8 mouse cellular contexts compared by ENCODE assay signal in the genomic region with DNA sequence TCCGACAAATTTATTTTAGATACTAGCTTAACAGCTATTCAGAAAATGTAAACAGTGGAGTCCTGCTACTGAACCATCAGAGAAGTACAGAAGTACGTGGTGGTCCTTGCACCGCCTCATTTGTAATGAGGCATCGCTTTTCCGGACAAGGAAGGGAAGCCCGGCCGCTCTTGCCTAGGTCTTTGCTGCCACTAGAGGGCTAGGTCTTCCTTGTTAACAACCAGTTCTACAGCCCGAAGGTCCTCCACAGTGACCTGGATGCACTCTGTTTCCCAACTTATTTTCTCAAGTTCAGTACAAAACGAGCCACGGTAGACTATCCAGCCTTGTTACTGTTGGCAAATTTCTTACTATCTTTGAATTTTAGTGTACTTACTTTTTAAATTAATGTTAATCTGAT. TPM values are rescaled to one million over a fixed set of nuclear protein-coding genes. Genes with fewer than 3 reads are reported as not detected.
DNase-seq lines count a peak whose midpoint lies in the region; ATAC-seq and TF ChIP-seq lines count a peak whose summit lies in the region.

No protein-coding gene starts in this region.

- no peaks in the 10 kb centered on the region for H3K27me3 ChIP-seq in kidney, embryonic 14.5 days (ENCODE audit: control insufficient read depth, insufficient read depth, low read length)
- no peaks in the 10 kb centered on the region for H3K27me3 ChIP-seq in intestine, embryonic 14.5 days (replicated peaks; ENCODE audit: control insufficient read depth, insufficient read depth, low read length)

- no peaks in the 10 kb centered on the region; the same call in 1 of the 2 replicates for H3K36me3 ChIP-seq in kidney, embryonic 14.5 days (ENCODE audit: control insufficient read depth, insufficient read depth, low read length)
- no peaks in the 10 kb centered on the region for H3K36me3 ChIP-seq in ES-E14 (ENCODE audit: control insufficient read depth, insufficient read depth, low read length, poor library complexity, severe bottlenecking)
- H3K36me3 ChIP-seq in intestine, embryonic 14.5 days (ENCODE audit: control insufficient read depth, insufficient read depth, low read length) = peaks cover 6% of the 10 kb centered on the region

- peak; percentile 35 for DNase-seq in kidney, adult 18-20 months
- peak; percentile 45 for DNase-seq in ES-E14 (ENCODE audit: low read depth, low spot score)
- peak; percentile 37 for DNase-seq in c-Kit-positive CD71-positive TER-119-positive erythroid progenitor cells, embryonic 14.5 days (ENCODE audit: low spot score)
- peak; percentile 78 for DNase-seq in intestine, embryonic 14.5 days (ENCODE audit: low spot score)
- DNase-seq in lung, postnatal 4 days = peak; percentile 29 to 54
- peak; percentile 65 for DNase-seq in thymus, postnatal 14 days
- DNase-seq in urinary bladder, postnatal 25 days (ENCODE audit: low spot score) = no peak

- no peak overlapping the region for H3K9ac ChIP-seq in kidney, embryonic 14.5 days (ENCODE audit: low read depth, low read length)
- no peak overlapping the region for H3K9ac ChIP-seq in ES-E14 (ENCODE audit: insufficient read depth, low read depth, low read length, poor library complexity, severe bottlenecking)
- no peak overlapping the region for H3K9ac ChIP-seq in intestine, embryonic 14.5 days (ENCODE audit: low read length)

- no peak overlapping the region for H3K27ac ChIP-seq in kidney, embryonic 14.5 days (ENCODE audit: low read depth, low read length)
- H3K27ac ChIP-seq in ES-E14 (ENCODE audit: insufficient read depth, low read depth, low read length, poor library complexity, severe bottlenecking) = no peak overlapping the region
- no peak overlapping the region for H3K27ac ChIP-seq in intestine, embryonic 14.5 days (ENCODE audit: low read depth)

- no peak overlapping the region for H3K4me2 ChIP-seq in kidney, embryonic 14.5 days (replicated peaks; ENCODE audit: low read depth, low read length)
- H3K4me2 ChIP-seq in intestine, embryonic 14.5 days (ENCODE audit: low read length) = no peak overlapping the region

- no peaks in the 10 kb centered on the region for H3K4me1 ChIP-seq in kidney, embryonic 14.5 days (ENCODE audit: control insufficient read depth, insufficient read depth, low read length)
- H3K4me1 ChIP-seq in ES-E14 (ENCODE audit: control insufficient read depth in 2 of 2, insufficient read depth in 2 of 2, low read length in 2 of 2, poor library complexity in 1 of 2) = no peaks in the 10 kb centered on the region
- no peaks in the 10 kb centered on the region for H3K4me1 ChIP-seq in intestine, embryonic 14.5 days (replicated peaks; ENCODE audit: control insufficient read depth, insufficient read depth, low read length)

- 29% methylated on average over 10 of the region's 10 CpGs for WGBS in kidney, embryonic 14.5 days
- WGBS in intestine, embryonic 14.5 days = 15% methylated on average over 10 of the region's 10 CpGs

- no peaks in the 10 kb centered on the region for H3K9me3 ChIP-seq in kidney, embryonic 14.5 days (ENCODE audit: control insufficient read depth, low read length)
- H3K9me3 ChIP-seq in ES-E14 (ENCODE audit: control insufficient read depth, insufficient read depth, low read depth, low read length) = no peaks in the 10 kb centered on the region
- H3K9me3 ChIP-seq in intestine, embryonic 14.5 days (ENCODE audit: control insufficient read depth, low read length) = no peaks in the 10 kb centered on the region

- no peak for ATAC-seq in kidney, embryonic 14.5 days (ENCODE audit: low FRiP score, low TSS enrichment)
- ATAC-seq in intestine, embryonic 14.5 days (replicated peaks; ENCODE audit: low FRiP score, low TSS enrichment, low read depth) = 0 out of 2 replicates have a peak, but pooled peaks have one; percentile 36

- H3K4me3 ChIP-seq in kidney, embryonic 14.5 days (ENCODE audit: low read length) = no peak overlapping the region
- no peak overlapping the region for H3K4me3 ChIP-seq in ES-E14 (ENCODE audit: insufficient read depth in 1 of 2, low read depth in 1 of 2, low read length in 2 of 2, poor library complexity in 1 of 2, severe bottlenecking in 1 of 2)
- H3K4me3 ChIP-seq in intestine, embryonic 14.5 days (ENCODE audit: low read depth, low read length) = no peak overlapping the region

- in situ Hi-C loops in ES-E14 (cut with MboI; ENCODE audit: low sequenced_read_pairs in 2 of 2, unreplicated experiment in 2 of 2) = no loop called here

TF ChIP-seq in ES-E14, 5 proteins besides CTCF, POLR2A, EP300 and RAD21:
- TF ChIP-seq ZC3H11A (IDR thresholded peaks at IDR 0.05; ENCODE audit: borderline replicate concordance, low read depth, low read length) (peak; percentile 47; the same call in 1 of the 2 replicates), HCFC1 (IDR thresholded peaks at IDR 0.05; ENCODE audit: borderline replicate concordance, insufficient read depth, low read length) (no peak)

RNA-seq across cellular contexts. Expression of a gene that starts 12.9 kb away (rescaled TPM):
- 0.23 and 0.24 TPM in 2 replicates for polyA plus RNA-seq in kidney, embryonic 14.5 days (2014; fragmentation: Nextera tagmentation; extraction: Ambion mirVana)
- 0.32 and 0.40 TPM in 2 replicates for total RNA-seq in ES-E14 (2012; rRNA removed)
- polyA plus RNA-seq in intestine, embryonic 14.5 days (2014; fragmentation: Nextera tagmentation; extraction: Ambion mirVana) = 0.23 and 0.38 TPM in 2 replicates

RNA-seq across cellular contexts. Expression of a gene that starts 32.7 kb away (rescaled TPM):
- 5.9 and 10.4 TPM in 2 replicates for polyA plus RNA-seq in kidney, embryonic 14.5 days (2014; fragmentation: Nextera tagmentation; extraction: Ambion mirVana)
- 1.1 and 1.2 TPM in 2 replicates for total RNA-seq in ES-E14 (2012; rRNA removed)
- 18.9 and 22.2 TPM in 2 replicates for polyA plus RNA-seq in intestine, embryonic 14.5 days (2014; fragmentation: Nextera tagmentation; extraction: Ambion mirVana)

RNA-seq across cellular contexts. Expression of a gene that starts 37.9 kb away (rescaled TPM):
- polyA plus RNA-seq in kidney, embryonic 14.5 days (2014; fragmentation: Nextera tagmentation; extraction: Ambion mirVana) = 20.2 and 44.3 TPM in 2 replicates
- 26.2 and 27.7 TPM in 2 replicates for total RNA-seq in ES-E14 (2012; rRNA removed)
- polyA plus RNA-seq in intestine, embryonic 14.5 days (2014; fragmentation: Nextera tagmentation; extraction: Ambion mirVana) = 35.3 and 36.2 TPM in 2 replicates
